Mouse (Mus musculus) yolk sac, embryonic 10.5 days (tissue): ENCODE results near the gene Ppm1b.

Experiments
- DNase-seq: peaks from one replicate; pipeline ENCODE4 v3.0.0-alpha.2; 2017; ENCODE audit warnings: low spot score

Ppm1b gene

GRCm38 (mm10) chr17:85072383-85072782, 115.8 kb downstream of the Ppm1b start:
- DNase-seq: no peak

- DNase-seq: no peak
Observed at GRCm38 (mm10) chr17:85073214-85073613, 116.7 kb downstream of the Ppm1b start.
